Mouse (Mus musculus) telencephalon, adult 2 months (tissue): ENCODE data around the gene E2f8.
A peak's percentile ranks its signal among the peaks of the same experiment; 100 is the strongest.

ENCODE experiments used
- DNase-seq: peaks from one replicate; pipeline ENCODE4 v3.0.0-alpha.2; 2011; ENCODE audit warnings: low read depth, low spot score

Gene E2f8

GRCm38 (mm10) chr7:48891029-48891428 is 9.6 kb upstream of the E2f8 start:
- DNase-seq = no peak

- DNase-seq = no peak
Observed at GRCm38 (mm10) chr7:48888751-48889150, 7.4 kb upstream of the E2f8 start.

GRCm38 (mm10) chr7:48887973-48888372 is 6.6 kb upstream of the E2f8 start:
- DNase-seq = no peak

DNA sequence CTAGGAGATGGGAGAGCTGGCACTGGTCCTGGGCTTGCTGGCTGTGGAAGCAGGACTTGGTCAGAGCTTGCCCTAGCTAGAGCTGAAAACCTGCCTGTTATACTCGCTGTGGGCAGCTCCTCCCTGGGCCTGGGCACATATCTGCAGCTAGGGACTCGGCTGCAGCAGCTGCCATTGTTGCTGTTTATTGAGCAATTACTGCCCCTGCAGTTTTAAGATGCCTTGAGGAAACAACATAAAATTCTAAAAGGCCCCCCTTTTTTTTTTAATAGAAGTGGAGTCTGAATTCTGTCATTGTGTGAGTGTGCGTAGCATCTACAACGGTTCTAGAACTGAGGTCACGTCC is 2.8 kb upstream of the E2f8 start:
- no peak for DNase-seq

GRCm38 (mm10) chr7:48883525-48884265 is 2.3 kb upstream of the E2f8 start:
- DNase-seq = no peak

DNA sequence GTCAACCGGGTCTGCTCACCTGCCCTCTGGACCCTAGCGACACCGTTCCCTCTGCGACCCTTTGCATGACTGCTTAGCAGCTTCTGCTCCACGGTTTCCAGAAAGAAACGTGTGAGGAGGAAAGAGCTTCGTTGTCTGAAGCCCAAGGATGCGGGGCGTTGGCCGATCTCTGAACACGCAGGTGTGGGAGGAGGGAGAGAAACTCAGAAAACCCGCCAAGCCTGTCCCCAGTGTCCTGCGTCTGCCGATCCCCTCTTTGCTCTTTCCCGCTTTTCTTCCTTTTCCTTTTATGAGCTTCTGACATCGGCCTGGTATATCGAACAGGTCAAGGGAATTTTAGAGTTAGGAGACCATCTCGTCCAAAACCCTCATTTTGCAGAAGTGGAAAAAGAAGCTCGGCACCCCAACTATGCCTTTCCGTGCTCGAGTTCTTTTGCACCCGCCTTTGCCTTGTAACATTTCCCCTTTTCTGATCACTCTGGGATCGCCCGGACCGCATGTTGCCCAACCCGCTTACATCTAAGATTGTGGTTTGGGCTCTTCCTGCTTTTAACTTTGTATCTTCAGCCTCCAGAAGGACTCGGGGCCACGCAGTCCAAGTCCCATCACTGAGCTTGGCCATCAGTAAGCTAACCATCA is 694 bp upstream of the E2f8 start:
- DNase-seq = no peak

GRCm38 (mm10) chr7:48880591-48881481 is 560 bp downstream of the E2f8 start:
- peak; percentile 88 for DNase-seq

DNA sequence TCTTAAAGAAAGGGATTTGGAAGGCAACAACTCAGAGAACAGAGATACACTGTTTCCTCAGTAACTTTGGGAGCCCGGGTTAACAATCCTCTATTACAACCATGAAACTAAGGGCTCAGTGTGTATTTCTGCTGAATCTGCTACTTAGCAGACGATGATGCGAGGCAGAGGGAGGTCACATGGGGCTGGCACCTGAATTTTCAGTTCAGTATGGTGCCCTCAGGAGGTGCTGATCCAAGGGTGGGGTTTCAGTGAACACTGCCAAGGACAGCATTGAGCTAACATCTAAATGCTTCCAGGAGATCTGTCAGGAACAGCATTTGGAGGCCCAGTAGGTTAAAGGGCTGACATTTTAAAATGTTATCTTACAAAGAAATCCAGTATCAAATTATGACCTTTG is 1.8 kb downstream of the E2f8 start:
- no peak for DNase-seq

DNA sequence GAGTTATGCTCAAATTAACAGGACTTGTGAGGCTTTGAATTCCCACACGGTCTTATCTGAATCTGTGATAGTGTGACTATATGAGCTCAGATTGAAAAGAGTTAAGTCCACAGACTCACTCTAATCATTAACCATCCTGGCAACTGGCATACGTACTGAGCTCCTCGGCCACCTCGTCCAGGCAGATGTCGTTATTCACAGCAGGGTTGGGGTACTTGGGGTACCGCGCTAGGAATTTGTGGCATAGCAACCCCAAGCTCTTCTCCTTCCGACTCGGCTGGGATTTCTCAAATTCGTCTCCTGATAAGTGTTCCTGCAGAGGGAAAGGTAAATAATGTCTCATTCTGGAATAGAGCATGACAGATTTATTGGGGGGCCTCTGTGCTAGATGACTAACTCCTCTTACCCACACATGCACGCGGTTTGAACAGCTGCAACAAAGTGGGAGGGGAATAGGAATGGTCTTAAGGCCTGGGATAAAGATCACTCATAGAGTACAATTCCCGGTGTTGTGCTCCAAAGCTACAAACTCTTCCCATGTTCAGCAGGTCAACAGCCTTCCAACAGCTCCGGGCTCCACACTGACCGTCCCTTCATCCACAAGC is 3.5 kb downstream of the E2f8 start:
- DNase-seq = no peak

DNA sequence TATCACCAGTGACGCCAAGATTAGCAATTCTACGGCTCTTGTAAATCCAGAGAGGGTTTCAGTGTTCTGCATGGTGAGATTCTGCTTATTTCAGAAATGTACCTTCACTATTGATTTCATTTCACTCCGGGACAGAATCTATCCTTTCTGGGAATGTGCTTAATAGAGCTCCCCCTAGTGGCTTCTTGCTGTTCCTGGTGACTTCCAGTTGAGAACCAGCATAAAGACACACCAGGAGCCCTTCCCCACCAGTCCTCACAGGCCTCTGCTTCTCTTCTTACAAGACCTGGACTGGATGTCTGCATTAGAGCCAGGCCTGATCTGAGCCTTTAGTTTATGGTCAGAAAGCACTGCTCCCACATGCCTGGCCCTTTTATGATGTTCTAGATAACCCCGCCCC is 4.9 kb downstream of the E2f8 start:
- no peak for DNase-seq

- DNase-seq = no peak
Observed at GRCm38 (mm10) chr7:48875096-48875495, 6.3 kb downstream of the E2f8 start.

DNA sequence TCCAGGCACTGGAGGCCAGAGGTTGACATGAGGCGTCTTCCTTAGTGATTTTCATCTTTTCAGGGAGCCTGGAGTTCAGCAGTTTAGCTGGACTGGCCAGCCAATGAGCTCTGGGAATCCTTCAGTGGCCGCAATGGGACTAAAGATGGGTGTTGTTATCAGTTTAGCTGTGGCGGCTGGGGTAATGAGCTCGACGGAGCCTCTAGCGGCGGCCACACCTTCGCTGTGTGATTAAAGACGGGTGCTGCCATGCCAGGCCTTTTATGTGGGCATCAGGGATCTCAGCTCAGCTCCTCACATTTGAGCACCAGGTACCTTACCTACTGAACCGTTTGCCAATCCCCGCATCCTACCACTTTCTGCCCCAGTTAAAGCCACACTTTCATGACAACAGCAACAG is 10.1 kb downstream of the E2f8 start:
- DNase-seq = no peak

- DNase-seq = no peak
Observed at GRCm38 (mm10) chr7:48870579-48871180, 10.7 kb downstream of the E2f8 start.

GRCm38 (mm10) chr7:48870144-48870543 is 11.3 kb downstream of the E2f8 start:
- no peak for DNase-seq

- no peak for DNase-seq
Observed at GRCm38 (mm10) chr7:48867576-48867975, 13.8 kb downstream of the E2f8 start.

- DNase-seq = no peak
Observed at GRCm38 (mm10) chr7:48864671-48865458, 16.5 kb downstream of the E2f8 start.

GRCm38 (mm10) chr7:48864199-48864598 is 17.2 kb downstream of the E2f8 start:
- DNase-seq = no peak

GRCm38 (mm10) chr7:48861796-48862195 is 19.6 kb downstream of the E2f8 start:
- no peak for DNase-seq

- no peak for DNase-seq
Observed at GRCm38 (mm10) chr7:48860948-48861347, 20.4 kb downstream of the E2f8 start.

- DNase-seq = no peak
Observed at GRCm38 (mm10) chr7:48859362-48859761, 22.0 kb downstream of the E2f8 start.

- DNase-seq = no peak
Observed at GRCm38 (mm10) chr7:48858257-48858656, 23.1 kb downstream of the E2f8 start.
